Mouse (Mus musculus) telencephalon, adult 2 months (tissue): ENCODE results near the gene Cemip.
A peak's percentile ranks its signal among the peaks of the same experiment; 100 is the strongest.

Experiments used
- DNase-seq: peaks from one replicate; pipeline ENCODE4 v3.0.0-alpha.2; 2011; ENCODE audit warnings: low read depth, low spot score

Gene Cemip

GRCm38 (mm10) chr7:84028368-84028767, 57.9 kb downstream of the Cemip start:
- no peak for DNase-seq

- no peak for DNase-seq
Measured at GRCm38 (mm10) chr7:84026950-84027585, 59.2 kb downstream of the Cemip start.

GRCm38 (mm10) chr7:84026090-84026489, 60.2 kb downstream of the Cemip start:
- no peak for DNase-seq

- DNase-seq = no peak
Measured at GRCm38 (mm10) chr7:84023466-84023865, 62.8 kb downstream of the Cemip start.

GRCm38 (mm10) chr7:84022462-84022861, 63.8 kb downstream of the Cemip start:
- no peak for DNase-seq

- DNase-seq = no peak
Measured at GRCm38 (mm10) chr7:84019381-84019780, 66.9 kb downstream of the Cemip start.

DNA sequence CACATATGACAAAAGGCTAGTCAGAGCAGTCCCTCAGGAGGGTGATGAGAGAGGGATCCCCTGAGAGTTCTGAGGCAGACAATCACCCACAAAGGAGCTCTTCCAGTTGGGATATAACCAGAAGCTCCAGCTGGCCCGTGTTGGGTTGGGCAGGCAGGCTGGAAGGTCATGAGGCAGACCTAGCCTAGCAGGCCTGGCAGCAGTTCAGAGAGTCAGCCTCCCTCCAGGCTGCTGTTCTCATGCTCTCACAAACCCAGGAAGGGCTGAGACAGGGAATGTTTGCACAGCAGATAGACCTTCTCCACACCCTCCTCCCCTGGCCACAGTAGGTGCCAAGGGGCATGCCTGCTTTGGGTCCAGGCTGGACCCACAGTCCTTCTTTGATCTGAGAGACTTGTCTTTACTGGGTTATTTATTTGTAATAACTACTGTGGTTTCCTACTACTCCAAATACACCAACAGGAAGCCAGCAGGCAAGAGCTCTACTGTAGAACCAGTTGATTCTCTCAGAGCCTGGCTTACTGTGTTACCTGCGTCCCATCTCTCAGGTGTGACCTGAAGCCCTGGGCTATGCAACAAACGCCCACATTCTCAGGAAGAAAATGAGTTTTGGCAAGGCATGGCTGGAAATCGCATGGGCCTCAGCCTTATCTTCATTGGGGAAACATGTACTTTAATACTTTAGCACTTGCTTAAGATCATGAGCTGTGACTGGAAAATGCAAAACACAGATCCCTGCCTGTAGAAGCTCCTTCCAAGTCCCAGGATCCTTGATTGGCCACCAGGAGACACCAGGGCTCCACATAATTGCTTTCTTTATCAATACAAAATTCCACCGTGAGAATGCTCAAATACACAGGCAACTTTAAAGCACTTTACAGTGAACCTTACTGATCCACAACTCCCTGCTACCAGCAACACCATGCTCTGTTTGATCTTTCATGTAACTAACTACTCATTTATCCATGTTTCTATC, 67.7 kb downstream of the Cemip start:
- no peak for DNase-seq

- DNase-seq = no peak
Measured at GRCm38 (mm10) chr7:84015050-84015449, 71.3 kb downstream of the Cemip start.

DNA sequence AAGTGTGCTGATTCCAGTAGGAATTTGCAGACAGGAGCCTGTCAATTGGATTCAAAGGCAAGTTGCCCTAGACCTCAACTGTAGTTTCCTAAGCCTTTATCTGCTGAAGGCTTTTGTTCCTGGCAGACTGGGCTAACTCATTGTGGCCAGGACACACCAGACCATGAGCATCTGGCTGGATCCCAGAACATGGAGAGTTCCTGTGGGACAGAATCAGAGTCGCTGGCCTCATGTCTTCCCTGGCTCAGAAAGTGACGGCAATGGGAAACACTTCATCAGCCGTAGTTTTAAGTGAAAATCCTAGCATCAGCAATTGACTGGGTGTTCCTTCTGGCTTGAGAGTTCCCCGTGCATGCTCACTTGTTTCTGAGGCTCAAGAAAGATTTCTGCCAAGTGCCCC, 72.6 kb downstream of the Cemip start:
- DNase-seq = no peak

GRCm38 (mm10) chr7:84004357-84004756, 81.9 kb downstream of the Cemip start:
- DNase-seq = no peak

DNA sequence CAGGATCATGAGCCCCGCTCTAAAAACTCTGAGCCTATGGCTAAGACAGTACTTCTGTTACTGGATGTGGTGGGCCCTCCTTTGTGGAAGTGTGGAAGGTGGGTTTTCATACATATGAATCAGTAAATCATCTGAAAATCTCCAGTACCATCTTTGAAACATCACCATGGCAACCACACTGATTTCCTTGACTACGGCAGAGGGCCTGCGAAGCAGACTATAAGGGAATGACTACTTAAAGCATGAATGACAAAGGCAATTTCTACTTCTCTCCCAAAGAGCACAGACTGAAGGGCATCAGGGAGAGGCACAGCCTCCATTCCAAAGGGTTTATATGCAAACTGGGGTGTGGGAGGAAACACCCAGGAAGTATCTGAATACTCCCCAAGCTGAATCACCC, 84.8 kb downstream of the Cemip start:
- peak; percentile 32 for DNase-seq

GRCm38 (mm10) chr7:84000671-84001070, 85.6 kb downstream of the Cemip start:
- DNase-seq = peak; percentile 24

GRCm38 (mm10) chr7:83999647-84000046, 86.7 kb downstream of the Cemip start:
- DNase-seq = no peak

DNA sequence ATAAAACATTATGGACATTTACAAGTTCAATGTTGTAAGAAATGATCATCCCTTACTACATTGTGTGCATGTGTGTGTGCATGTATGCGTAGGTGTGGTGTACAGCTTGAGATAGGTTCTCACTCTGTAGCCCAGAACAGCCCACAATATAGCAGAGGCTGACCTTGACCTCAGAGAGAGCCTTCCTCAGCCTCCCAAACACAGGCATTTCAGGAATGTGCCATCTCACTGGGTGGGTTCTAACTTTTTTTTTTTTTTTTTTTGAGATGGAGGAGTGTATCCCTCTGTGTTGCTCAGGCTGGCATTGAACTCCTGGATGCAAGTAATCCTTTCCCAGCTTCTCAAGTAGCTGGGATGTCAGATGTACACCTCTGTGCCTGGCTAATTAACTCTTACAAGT, 92.0 kb downstream of the Cemip start:
- no peak for DNase-seq

- DNase-seq = no peak
Measured at GRCm38 (mm10) chr7:83989294-83989693, 97.0 kb downstream of the Cemip start.

DNA sequence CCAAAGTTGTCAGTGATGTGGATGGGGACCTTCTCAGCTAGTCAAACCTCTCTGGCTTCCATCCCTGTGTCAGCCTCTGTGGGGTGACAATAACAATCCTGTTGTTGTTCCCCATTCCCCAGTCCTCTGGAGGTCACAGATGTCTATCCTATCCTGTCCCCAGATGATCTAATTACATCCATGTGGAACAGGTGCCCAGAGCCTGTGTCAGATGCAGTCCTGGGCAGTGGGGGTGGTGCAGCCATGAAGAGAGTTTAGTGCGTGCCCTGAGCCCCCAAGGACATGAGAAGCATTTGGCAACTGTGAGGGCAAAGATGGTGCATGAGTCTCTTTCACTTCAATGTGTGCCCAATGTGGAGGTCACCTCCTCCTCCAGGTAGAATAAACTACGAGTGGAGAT, 100.6 kb downstream of the Cemip start:
- DNase-seq = no peak

- DNase-seq = no peak
Measured at GRCm38 (mm10) chr7:83982566-83982965, 103.7 kb downstream of the Cemip start.

DNA sequence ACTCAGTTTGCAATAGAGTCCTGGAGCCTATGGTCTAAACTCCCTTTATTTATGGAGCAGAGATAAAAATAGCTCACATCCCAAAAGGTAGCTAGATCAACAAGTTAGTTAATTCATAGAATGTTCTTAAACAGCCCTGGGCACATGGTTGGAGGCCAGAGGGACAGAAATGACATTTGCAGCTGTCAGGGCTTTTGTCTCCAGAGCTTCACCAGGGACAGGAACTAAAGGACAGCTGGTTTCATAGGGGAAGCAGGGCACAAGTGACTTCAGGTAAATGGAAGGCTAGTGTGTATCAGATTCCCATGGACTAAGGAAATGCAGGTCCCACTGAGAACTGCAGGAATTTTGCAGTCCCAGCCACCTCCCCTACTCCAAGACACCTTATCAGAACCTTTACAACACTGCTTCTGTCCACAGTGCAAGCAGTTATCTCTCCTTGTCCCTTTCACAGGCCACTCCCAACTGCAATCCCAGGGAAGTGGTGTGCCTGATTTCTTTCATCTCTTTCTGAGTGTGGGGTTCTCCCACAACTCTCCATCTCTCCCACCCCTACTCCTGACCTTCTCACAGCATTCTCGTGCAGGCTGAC, 107.3 kb downstream of the Cemip start:
- DNase-seq = no peak

- DNase-seq = no peak
Measured at GRCm38 (mm10) chr7:83978410-83978809, 107.9 kb downstream of the Cemip start.

DNA sequence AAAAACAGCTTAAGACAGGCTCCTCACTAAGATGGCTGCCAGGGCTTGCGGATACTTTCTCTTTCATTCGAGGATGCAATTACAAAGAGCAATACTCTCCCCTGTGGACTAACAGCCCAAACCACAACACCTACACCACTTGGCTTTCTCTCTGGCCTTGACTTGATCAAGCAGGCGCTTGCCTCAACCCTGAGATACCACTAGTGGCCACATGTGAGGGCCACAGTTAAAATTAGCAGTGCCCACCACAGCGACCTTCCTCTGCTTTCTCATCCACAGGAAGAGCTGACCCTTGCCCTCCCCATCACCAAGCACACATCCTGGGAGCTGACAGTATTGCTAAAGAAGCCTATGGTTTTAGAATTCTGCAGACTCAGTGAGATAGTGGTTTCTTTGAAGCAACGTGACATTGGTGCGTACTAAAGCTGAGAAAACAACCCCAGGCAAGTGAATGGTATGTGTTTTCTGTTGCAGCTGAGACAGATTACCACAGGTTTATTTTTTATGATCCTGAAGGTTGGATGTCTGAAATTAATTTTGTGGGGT, 109.8 kb downstream of the Cemip start:
- no peak for DNase-seq

DNA sequence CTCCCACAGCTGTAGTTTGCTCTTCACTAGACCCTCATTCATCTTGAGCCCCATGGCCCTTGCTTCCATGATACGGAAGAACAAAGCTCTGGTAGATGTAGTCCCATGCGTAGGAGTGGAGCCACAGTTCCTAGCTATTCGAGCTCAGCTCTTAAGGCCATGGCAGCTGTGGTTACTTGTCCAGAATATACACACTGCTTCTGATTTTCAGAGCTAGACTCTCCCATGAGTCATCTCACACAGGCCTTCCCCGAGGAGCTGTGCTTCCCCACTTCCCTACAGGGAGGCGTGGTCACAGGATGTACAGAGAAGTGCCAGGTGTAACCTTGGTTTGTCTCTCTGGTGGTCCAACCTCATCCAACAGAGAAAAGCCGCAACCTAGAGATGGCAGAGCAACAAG, 111.0 kb downstream of the Cemip start:
- no peak for DNase-seq

- DNase-seq = no peak
Measured at GRCm38 (mm10) chr7:83972485-83972884, 113.8 kb downstream of the Cemip start.
